Mouse (Mus musculus) lung, postnatal 25 days (tissue): ENCODE results near the gene Ccnb2.
"Not testable (repeated sequence)": the region's sequence is repeated elsewhere in the genome, so short reads cannot be mapped to it uniquely, and the experiment has no call there.

Experiments used
- DNase-seq: peaks from one replicate; pipeline ENCODE4 v3.0.0; 2022; ENCODE audit warnings: low spot score

Ccnb2 gene

DNA sequence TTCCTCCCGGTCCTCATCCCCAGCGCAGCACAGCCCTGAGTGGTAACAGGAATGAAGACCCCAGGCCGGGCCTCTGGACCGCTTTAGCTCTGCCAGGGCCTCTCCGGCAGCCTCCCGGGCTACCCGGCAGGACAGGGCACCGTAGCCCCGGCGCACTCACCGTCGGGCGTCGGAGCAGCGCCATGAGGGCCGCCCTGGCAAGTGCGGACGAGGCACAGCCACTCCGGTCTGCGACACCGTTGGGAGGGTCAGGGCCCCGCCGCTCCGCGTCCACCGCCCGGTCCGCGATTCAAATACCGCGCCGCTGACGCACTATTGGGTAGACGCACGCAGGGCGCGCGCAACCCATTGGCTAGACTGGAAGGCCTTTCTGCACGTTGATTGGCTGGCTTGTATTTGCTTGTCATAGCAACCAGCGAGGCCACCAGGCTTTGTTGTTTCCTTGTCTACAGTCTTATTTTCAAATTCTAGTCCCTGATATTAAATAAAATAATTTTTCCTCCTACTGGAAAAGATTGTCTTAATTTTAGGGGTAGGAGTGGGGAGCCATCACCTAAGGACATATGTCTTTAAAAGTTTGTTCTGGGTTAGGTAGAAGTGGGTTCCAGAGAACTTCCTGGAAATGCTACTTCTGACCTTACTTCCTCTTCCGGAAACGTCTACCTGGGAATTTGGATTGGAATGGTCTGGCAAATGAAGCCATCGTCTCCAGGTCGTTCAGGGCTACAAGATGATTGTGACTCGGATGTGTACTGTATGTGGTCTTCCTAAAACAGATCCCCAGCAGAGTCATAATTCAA, at the start of gene Ccnb2:
Gene Ccnb2, minus strand, starts transcription at position 291 of the 800 bp plus-strand sequence.
- peak; percentile 90 for DNase-seq

DNA sequence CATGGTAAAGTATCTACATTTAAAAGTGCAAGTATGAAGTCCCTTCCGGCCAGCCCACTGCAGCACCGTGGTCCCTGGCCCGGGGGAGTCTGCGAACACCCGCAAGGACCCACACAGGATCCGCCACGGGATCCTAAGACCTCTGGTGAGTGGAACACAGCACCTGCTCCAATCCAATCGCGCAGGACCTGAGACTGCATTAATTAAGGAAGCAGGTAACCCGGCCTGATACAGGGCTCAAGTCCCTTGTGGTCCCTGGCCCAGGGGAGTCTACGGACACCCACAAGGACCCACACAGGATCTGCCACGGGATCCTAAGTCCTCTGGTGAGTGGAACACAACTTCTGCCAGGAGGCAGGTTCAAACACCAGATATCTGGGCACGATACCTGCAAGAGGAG, 41.7 kb upstream of the Ccnb2 start:
- not testable (repeated sequence) for DNase-seq

DNA sequence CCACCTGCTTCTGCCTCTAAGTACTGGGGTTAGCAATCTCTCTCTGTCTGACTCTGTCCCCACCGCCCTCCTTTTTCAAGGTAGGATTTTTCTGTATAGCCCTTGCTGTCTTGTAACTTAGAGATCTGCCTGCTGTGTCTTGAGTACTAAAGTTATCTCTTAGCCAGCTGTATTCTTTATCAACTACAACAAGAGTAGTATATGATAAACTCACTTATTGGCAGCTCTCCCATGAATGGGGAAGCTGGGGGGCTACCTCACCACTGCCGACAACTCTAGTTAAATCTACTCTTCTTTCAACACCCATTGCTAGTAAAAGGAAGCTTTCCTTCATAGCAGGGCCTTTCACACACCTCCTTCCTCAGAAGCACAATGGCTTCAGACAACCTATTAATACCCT, 31.0 kb upstream of the Ccnb2 start:
- DNase-seq: no peak

DNA sequence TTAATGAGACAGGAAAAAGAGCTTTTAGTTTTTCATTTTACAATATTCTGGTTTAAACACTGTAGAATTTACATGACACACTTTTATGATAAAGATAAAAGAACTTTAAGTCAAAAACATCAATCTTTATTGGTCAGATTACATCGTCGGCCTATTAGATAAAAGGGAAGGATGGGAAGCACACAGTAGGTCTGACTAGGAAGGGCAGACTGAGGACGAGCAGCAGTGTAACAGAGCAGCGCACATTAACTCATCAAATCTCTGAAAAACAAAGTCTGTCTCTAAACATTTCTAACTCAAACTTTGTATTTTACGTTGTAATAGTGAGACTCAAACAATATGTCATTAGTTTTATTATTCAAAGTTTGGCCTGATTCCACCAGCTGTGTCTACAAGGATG, 27.7 kb upstream of the Ccnb2 start:
- DNase-seq: no peak

- peak; percentile 34 for DNase-seq
These were observed 18.6 kb upstream of the Ccnb2 start for GRCm38 (mm10) chr9:70439959-70440358.

GRCm38 (mm10) chr9:70422661-70423060, 1.3 kb upstream of the Ccnb2 start:
- DNase-seq: no peak

DNA sequence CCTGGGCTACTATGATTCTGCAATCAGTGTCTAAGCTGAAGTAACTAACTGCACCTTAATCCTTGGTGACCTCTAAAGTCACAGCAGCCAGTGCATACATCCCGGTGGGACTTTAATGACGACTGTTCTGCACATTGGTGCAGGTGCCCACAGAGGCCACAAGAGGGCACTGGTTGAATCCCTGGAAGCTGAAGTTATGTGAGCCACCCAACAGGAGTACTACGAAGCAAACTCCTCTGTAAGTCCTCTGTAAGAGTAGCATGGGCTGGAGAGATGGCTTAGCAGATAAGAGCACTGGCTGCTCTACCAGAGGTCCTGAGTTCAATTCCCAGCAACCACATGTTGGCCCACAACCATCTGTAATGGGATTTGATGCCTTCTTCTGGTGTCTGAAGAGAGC, 4.9 kb downstream of the Ccnb2 start:
- DNase-seq: no peak

GRCm38 (mm10) chr9:70413038-70413437, 8.3 kb downstream of the Ccnb2 start:
- DNase-seq: no peak

GRCm38 (mm10) chr9:70410668-70411067, 10.7 kb downstream of the Ccnb2 start:
- DNase-seq: peak; percentile 32

- DNase-seq: no peak
These were observed 11.6 kb downstream of the Ccnb2 start for GRCm38 (mm10) chr9:70409743-70410142.

- DNase-seq: peak; percentile 48
These were observed 12.6 kb downstream of the Ccnb2 start for GRCm38 (mm10) chr9:70408791-70409190.

DNA sequence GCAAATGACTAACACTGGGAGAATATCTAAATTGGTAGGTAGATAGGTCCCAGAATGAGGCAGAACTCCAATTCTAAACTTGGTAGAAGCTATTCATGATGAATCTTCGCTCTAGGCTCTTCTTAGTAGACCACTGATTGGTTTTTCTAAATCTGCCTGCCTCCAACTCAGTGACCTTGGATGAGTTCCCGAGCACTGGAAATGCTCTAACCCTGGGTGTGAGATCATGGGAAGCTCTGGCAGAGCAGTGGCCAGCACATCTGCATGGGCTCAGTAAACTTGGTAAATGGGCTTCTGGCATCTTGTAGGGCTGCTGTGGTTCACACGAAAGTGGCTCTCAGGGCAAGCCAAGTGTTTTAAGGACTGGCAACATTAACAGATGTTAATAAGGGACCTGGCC, 14.8 kb downstream of the Ccnb2 start:
- no peak for DNase-seq

DNA sequence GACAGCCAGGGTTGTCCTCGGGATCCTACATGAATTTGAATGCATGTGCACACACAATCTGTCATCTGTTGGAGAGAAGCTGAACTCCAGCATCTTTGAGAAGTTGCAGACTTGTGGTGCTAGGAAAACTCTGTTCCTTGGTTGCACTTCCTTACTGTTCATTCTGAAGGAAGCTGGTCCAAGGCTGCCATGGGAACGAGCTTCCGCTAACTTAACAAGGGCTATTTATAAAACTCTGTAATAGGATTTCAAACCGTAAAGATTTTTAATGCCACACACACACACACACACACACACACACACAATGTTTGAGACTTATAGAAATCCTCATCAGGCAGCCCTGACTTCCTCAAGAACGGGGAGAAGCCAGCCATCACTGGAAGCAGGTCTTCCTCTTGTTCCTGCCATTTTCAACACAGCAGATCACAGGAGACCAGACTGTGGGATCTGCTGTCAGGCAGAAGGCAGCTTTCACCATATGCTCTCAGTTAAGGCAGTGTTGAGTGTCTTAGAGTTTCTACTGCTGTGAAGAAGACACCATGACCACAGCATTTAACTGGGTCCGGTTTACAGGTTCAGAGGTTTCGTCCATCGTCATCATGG, 19.3 kb downstream of the Ccnb2 start:
- no peak for DNase-seq

GRCm38 (mm10) chr9:70396083-70396482, 25.3 kb downstream of the Ccnb2 start:
- no peak for DNase-seq

- no peak for DNase-seq
These were observed 25.7 kb downstream of the Ccnb2 start for GRCm38 (mm10) chr9:70395617-70396016.

DNA sequence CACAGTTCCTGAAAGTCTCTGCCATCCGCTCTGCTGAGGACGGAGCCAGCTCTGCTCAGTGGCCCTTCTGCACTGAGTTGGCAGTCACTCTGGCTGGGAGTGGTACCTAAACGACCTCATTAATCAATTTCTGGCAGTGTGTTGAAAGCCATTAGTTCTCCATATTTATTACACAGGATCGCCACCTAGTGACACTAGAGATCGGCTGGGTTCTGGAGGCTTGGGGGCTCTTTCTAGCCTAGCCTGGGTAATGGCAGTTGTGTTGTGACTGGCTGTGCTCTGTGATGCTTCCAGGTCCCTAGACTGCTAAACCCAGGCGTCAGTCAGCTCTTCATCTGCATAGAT, 28.8 kb downstream of the Ccnb2 start:
- peak; percentile 32 for DNase-seq

GRCm38 (mm10) chr9:70391660-70392562, 29.4 kb downstream of the Ccnb2 start:
- no peak for DNase-seq

DNA sequence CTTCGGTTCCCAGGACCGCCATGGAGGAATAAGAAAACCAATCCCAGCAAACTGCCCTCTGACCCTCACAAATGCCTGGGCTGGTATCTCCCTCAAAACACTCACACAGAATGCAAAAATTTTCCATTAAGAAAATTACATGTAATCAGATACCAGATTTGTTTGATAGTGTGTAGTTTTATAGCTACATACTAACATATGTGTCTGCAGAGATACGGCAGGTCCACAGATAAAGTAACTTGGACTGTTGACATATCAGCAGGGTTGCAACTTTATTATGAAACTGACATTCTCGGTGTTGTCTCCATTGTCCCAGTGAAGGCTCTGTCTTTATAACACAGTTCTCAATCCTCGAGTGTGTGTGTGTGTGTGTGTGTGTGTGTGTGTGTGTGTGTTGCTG, 30.3 kb downstream of the Ccnb2 start:
- no peak for DNase-seq

DNA sequence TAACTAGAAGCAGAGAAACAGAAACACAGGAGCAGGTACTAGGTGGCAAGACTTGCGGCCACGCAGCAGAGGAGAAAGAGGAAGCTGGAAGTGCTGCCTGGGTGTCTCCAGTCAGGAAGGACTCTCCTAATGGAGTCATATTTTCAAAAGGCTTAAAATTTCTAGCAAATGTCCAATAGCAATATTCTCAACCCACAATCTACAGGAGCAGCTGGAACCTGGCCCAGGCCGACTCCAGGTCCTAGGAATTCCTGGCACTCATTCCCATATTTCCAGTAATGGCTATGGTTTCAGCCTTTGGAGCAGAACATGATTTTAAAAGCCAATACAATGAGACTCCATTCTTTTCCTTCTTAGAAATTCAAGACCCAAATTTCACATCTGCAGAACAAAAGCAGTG, 31.8 kb downstream of the Ccnb2 start:
- DNase-seq: no peak

DNA sequence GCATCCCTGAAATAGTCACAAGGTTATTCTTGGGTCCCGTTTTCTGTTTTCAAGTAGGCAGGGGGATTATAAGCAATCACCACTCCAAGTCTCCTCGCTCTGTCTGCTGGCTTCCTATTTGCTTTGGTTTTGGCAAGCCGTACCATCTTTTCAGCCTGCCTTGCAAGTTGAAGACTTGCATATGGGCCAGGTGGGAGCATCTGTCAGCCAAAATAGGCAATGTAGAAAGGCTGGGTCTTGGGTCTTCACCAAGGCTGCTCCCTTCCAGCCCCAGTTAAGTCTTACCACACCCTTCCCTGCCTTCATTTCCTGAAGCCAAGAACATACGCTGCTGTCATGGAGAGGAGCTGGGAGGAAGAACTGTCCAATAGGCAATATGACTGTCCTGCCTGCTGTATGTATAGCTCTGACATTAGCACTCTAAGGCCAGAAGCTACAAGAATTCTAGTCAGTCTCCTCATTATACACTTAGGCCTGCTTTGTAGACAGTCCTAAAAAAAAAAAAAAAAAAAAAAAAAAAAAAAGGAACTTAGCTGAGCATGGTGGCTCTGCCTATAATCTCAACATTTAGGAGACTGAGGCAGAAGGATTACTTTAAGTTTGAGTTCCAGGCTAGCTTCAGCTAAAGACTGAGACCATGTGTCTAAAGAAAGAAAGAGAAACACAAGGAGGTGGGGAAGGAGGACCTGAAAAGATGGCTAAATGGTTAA, 33.8 kb downstream of the Ccnb2 start:
- no peak for DNase-seq

GRCm38 (mm10) chr9:70384958-70385728, 36.2 kb downstream of the Ccnb2 start:
- DNase-seq: no peak
